Mouse (Mus musculus) ovary, adult 18-20 months (tissue): ENCODE measurements around the gene Vmn1r84.

Source experiments
- DNase-seq: peaks from one replicate; pipeline ENCODE4 v3.0.0; 2022; ENCODE audit warnings: low spot score, mixed read lengths

The Vmn1r84 gene

GRCm38 (mm10) chr7:12369173-12369572, at the start of gene Vmn1r84:
Gene Vmn1r84 (minus strand): TSS chr7:12369273.
- DNase-seq, result no peak

DNA sequence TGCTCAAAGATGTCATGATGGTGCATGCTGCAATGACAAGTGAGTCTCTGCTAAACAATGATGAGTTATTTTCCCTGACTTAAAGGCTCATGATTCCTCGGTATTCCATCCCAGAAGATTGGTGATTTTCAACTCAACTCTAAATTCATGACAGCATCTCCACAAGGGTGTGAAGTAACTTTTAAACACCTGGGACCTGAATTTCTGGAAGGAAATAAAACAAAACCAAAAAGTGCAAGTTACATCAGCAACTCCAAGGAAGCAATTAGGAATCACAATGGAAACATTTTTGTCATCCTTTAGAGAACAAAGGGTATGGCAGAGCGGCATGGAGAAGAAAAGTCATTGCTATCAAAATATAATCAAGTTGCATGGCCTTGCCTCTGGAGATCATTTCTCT, 39.7 kb downstream of the Vmn1r84 start, which contains the start of gene Vmn1r83:
TSS of gene Vmn1r83 (minus strand) at position 101 of the 400 bp plus-strand sequence.
- DNase-seq, result no peak
